Mouse (Mus musculus) monocyte, adult 5-6 weeks (primary cell): ENCODE measurements around the gene Mrps18c. TPM values are rescaled to one million over a fixed set of nuclear protein-coding genes. Genes with fewer than 3 reads are reported as not detected.
A peak's percentile ranks its signal among the peaks of the same experiment; 100 is the strongest.

Experiments used
- ATAC-seq: fragments of 153-309, 156-312 bp; replicated peaks from 2 replicates; pipeline ENCODE4 v1.8.0; 2017; ENCODE audit warnings: mild to moderate bottlenecking; ENCODE audit not compliant: low TSS enrichment, insufficient number of reproducible peaks, severe bottlenecking, poor library complexity, low FRiP score
- total RNA-seq: library from RNA; stranded (forward); fragments of 200-1000, 200-491, 200-594 nt; gene quantifications from 3 replicates; pipeline ENCODE4 v1.2.3, GENCODE M21; 2017

The Mrps18c gene
- total RNA-seq, result 84.3 to 144 TPM (median 142 TPM) in 3 replicates

DNA sequence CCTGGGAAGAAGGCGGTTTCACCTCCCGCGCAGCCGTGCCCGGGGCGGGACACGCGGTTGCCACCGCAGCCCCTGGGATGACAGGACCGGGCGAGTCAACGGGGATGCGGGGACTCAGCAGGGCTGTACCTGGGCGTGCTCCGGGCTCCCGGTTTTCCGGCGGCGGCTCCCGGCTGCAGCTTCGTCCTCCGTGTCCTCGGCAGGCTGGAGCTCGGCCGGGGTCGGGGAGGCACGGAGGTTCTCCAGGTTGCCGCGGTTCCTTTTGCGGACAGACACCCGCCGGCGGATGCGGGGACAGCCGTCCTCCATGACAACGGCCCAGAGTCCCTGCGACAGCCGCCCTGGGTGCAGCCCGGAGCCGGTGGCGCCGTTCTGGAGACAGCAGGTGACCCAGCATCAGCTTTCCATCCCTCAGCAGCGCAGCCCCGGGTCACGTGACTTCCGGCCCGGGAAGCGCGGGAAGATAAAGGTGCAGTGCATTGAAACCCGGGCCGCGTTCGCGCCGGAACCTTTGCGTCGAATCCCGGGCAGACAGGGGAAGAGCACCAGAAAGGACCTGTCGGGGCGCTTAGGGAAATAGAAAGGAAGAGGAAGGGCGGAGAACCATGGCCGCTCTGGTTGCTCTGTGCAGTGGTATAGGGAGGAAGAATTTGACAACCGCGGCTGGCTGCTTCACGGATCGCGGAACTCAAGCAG is at the start of gene Mrps18c, which contains the start of gene Helq:
Mrps18c (plus strand) TSS at position 463 of the 696 bp plus-strand sequence.
Helq (minus strand) TSS at position 434 of the 696 bp plus-strand sequence.
- ATAC-seq, result peak; percentile 93

DNA sequence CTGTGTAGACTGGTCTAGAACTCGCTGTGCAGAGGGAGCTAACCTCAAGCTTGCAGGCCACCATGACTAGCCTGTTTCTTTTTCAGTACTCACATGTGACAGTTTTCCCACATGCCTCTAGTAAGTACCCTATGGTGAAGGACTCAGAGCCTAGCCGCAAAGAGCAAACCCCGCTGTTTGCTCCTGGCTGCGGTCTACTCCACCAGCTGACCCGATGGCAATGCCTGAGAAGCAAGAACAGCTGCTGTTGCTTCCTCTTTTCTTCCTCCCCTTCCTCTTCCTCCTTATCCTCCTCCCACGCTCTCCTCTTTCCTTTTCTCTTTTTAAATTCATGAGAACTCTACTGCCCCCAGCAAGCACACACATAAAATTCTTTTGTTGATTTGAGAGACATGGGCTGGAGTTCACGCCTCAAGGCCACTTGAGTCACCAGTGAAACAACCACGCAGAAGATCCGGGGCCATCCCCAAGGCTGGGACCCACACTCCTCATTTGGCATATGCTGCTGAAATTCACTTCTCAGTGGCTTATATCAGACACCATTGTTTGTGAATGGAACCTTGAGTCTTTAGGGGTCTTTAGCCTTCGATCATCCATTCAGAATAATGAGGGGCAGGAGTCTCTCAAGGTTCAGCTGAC is 47.7 kb upstream of the Mrps18c start:
- ATAC-seq, result peak; percentile 78

DNA sequence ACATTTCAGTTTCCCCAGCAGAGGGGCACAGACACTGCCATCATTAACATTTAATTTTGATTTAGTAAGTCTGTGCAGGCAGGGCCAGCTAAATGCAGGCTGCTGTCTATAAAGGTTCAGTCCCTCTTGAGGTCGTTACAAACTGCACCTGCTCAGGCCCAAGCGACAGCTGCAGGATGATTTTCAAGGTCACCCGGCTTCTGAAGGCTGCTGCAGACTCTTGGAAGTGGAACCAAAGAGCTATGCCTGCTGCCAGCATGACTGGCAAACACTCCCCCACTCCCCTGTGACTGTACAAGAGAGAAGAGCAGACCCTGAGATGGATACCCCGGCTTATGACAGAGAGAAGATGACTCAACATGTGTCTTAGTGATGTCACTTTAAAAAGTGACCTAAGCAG is 46.8 kb upstream of the Mrps18c start:
- ATAC-seq, result no peak

DNA sequence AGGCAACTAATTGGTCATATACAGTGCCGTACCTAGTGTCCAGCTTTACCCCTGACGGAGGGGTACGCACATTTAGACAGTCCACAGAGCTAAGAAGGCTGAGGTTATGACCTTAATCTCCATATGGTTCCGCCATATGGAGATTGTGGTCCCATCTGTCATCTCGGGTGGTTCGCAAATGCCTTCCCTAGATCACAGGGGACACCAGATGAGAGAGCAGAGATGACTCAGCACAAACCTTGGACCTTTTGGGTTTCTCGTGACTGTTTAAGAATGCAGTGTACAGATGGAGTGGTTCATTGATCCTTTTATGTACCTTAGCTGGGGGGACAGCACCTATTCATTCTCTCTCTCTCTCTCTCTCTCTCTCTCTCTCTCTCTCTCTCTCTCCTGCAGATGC is 45.0 kb upstream of the Mrps18c start:
- no peak for ATAC-seq

DNA sequence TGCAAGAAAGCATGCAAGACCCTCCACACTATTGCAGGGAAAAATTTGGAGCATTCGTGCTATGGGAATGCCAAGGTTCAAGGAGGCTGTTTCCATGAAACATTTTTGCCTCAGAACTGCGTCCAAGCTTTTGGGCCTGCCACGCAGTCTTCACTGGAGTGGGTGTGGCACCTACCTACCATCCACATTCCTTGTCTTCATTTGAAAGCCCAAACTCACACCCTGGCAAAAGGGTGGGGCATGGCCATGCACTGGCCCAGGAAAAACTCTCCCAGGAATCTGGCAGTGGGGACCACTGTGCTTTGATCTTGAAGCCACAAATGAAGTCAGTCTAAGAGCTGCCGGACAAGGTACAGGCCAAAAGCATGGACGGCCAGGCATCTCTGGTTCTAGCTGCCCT is 40.3 kb upstream of the Mrps18c start:
- ATAC-seq, result no peak

DNA sequence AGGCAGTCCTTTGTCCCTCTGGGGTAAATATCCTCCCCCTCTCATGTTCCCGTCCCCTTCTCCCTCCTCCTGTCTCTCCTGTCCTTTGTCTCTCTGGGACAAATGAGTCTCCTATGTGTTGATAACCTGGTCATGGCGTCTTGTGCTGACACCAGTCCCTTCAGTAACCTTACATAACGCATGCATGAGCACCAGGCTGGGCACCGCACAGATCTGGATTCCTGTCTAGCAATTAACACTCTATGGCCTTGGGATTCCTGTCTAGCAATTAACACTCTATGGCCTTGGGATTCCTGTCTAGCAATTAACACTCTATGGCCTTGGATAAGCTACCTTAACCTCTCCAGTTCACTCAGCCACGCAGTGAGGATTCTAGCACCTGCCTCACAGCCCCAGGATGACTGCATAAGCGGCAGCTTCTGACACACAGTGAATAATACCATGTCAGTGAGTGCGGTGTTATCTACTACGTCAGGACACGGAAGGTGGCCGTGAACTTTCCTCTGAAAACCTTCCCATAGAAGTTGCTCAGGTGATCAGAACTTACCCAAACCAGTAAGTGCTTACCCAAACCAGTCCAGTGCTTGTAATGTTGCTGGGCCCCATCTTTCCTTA is 38.3 kb upstream of the Mrps18c start:
- ATAC-seq, result no peak

DNA sequence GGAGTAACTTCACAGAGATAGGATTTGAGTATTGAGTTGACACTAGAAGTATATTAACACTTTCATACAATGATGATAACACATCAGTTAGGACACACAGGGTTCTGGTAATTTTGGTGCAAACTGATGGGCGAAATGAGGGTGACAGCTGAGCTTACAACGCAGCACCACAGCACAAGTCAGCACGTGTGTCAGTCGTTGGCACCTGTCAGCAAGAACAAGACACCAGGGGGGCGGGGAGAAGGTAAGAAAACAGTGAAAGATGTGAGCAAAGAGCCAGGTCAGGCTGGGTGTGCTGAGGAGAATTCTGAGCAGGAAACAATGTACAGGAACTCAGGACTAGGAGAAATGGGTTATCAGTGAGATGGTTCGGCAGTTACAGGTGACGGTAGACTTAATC is 36.7 kb upstream of the Mrps18c start:
- ATAC-seq, result no peak

DNA sequence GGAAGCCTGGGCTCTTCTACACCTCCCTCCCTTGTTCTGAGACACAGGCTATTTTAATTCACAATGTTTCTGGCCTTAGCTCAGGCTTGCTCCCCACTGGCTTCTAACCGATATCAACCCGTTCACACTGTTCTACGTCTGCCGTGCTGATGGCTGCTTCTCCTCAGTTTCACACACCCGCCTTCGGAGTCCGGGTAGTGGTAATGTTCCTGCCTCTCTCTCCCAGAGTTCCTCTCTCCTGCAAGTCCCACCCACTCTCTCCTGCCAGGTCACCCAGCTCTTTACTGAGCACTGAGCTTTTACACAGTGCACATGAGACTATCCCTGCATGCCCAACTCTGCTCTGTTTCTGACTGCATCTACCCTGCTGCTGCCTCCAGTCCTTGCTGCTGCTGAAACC is 32.4 kb upstream of the Mrps18c start:
- no peak for ATAC-seq

DNA sequence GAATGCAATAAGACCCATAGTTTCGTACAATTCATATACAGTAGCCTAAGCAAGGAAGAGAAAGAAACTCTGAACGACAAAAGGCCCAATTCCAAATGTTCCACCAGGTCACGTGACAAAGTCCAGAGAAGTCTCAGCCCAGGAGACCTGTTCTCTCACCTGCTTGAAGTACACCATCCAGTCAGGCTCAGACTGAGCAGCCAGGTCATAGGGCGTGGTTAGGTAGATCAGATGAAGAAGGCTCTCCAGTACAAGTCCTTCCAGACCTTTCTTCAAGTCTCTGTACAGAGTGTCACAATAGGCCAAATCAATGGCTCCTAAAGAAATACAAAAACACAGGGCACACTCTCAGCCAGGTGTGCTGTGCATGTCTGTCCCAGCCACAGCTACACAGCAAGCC is 26.9 kb upstream of the Mrps18c start:
- no peak for ATAC-seq

DNA sequence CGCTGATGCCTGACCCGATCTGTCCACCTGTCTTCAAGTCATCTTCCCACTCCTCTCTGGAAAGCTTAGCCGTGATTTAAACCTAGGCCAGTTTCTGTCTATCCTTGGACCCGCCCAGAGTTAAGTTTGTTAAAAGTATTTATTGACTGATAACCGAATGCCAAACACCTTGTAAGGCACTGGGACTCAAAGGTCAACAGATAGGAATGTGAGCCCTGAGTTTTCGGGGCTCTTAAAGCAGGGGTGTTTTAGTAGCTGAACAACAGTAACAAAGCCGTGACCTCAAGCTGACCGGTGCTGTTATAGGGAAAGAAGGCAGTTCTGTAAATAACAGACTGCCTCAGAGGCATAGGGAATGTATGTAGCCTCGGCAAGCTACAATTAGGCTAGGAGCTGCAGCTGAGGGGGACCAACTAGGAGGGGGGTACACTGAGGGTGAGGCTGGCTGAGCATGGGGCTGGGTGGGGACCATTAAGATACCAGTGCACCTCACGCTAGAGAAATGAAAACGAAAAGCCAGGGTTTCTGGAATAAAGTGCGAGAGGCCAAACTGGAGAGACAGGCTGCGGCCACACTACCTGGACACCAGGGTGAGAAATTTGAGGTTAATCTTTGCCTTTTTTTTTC is 22.5 kb upstream of the Mrps18c start:
- ATAC-seq, result no peak

DNA sequence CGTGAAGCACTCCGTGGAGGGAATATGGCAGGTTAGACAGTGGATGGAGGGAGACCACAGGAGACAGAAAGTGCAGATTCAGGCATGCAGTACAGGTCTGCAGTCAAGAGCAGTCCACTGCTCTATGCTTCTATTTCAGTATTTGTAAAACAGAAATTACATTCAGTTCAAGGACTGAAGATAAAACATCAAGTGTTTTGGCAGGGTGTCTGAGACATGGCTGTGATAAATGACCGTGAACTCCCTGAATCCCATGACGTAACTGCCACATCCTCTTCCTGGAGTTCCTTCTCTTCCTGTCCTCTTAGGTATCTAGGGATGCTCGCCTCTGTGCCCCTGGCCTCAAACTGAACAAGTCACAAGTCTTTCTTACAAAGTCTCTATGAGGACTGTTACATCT is 21.5 kb upstream of the Mrps18c start:
- ATAC-seq, result no peak

DNA sequence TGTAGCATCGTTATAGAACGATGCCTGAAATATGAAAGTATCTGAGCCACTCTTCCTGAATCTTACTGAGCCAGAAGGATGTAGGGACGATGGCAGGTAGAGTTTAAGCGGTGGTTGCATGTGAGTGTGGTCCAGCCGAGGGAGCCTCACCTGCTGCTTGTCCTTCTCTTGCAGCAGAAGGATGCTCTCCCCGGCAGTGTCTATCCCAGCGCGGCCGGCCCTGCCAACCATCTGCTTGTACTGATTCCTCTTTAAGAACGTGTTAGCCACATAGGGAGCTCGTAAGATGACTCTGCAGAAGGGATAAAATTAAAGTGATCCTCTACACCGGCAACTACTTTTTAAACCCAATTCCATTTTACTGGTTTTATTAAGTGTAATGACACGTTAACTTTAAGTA is 19.4 kb upstream of the Mrps18c start:
- ATAC-seq, result no peak

DNA sequence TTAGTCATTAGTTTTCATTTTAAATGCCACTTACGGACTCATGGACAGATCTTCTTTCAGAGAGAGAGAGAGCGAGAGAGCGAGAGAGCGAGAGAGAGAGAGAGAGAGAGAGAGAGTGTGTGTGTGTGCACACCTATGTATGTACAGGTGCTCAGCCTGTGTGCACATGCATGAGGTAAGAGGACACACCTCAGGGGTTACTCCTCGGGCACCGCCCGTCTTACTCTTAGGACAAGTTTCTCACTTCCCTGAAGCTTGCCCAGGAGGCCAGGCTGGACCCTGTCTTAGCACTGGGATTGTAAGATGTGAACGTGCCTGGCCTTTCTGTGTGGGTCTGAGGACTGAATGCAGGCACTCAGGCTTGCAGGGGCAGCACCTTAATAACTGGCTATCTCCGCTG is 10.9 kb upstream of the Mrps18c start:
- no peak for ATAC-seq

DNA sequence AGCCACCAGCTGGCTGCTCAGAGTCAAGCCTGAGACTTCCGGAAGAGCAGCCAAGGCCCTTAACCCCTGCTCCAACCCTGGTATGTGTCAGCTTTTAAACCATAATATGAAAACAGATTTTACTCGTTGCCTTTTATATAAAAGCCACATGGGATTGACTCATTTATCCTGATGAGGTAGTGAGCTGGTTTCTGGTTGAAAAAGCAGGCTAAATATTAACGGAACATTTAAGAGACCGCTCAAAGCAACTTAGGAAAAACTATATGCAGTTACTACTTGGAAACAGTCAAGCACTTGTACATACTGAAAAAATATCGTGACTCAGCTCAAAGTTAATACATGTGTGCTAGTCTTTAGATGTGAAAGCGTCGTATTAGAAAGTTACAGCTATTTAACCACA is 6.2 kb upstream of the Mrps18c start:
- ATAC-seq, result no peak

DNA sequence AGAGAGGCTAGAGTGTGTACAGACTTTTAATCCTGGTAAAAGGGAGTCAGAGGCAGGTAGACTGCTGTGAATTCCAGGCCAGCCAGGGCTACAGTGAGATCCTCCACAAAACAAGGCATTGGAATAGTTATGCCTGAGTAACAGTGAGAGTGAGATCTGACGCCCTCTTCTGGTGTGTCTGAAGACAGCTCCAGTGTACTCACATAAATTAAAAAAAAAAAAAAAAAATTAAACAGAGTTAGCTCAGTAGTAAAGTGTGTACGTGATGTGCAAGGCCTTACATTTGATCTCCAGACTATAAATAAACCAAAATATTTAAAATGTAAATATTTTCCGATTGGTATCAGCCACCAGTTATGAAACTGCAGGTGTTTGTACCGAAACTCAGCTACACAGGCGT is 4.3 kb upstream of the Mrps18c start:
- ATAC-seq, result no peak

DNA sequence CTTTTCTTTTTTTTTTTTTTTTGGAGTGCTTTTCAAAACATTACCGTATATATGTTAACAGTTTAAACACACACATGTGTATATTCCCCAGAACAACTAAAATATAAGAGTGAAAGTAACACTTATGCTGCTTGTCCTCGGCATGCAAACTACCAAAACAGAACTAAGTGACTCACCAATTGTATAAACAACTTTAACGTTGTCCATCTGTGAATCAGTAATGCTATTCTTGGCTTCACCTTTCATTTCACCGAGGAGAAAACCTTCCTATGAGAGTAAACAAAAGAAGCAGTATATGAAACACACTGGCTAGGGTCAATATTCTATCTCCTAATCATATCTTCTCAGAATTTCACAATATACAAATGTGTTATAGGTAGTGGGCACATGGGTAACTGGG is 19.9 kb downstream of the Mrps18c start:
- ATAC-seq, result no peak

DNA sequence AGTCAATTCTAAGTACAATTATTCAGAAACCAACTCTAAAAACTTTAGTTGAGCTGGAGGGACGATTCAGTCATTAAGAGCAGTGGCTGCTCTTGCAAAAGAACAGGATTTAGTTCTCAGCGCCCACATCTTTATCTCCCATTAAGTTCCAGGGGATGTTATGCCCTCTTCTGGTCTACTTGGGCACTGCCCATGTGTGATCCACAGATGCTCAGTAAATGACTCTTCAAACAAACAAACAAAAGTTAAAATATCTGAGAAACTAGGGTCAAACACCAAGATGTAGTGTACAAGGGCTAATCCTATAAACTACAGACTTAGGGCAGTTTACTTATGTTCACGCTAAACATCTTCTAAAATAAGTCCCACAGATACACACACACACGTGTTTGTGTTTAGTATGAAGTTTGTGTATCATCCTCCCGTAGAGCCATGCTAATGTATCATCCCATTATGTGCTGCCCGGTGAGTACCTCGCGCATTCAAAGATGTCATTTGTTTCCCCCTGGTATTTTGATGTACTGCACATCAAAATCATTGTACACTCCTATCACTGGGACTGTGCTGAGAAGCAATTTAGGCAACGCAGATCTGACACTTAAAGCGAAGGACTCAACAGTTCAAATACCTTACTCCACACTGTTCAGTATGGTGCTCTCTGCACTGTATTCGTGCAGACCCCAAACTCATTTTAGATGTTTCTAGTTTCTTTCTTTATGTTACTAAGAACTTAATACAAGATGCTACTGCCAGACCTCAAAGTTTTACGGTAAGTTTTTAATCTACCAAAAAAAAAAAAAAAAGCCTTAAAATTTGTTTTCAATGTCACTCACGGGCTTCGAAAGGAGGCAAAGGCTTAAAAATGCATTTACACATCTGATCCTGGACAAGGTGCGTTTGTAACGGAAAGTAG is 21.4 kb downstream of the Mrps18c start:
- no peak for ATAC-seq

DNA sequence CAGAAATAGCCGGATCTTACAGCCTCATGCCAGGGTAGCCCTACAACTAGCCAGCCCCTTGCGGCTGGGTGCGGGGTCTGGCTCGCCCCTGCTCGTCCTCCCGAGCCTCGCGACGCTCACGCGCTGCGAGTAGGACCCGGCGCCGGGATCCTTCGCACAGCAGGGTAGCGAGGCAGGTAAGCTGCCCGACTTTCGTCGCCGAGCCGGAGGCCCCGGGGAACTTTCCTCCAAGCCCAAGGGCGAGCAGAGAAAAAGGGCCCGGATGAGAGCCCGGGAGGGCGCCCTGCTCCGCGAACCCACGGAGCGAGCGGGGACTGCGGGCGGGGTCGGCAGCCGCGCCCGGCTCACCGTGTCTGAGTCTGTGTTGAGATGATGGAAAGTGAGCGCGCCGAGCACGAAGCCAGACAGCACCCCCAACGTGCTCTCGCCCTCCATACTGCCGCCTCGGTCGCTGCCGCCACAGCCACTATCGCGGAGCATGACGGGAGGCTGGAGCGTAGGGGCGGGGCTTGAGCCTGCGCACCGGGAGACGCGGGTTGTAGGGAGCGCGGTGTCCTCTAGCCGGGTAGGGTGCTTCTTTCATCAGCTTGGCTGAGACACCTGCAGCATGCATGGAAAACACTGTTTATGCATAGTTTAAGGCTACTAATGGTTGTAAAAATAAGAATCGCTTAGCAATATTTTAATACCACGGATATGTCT is 22.2 kb downstream of the Mrps18c start, which contains the start of gene Abraxas1:
Abraxas1 (minus strand) TSS at position 483 of the 702 bp plus-strand sequence.
- ATAC-seq, result peak; percentile 98
